Mouse (Mus musculus) liver, adult 2 months (tissue): Measurements from ENCODE around the gene Osbp2.

Experiments
- CTCF ChIP-seq: fragments of 200-500 bp; IDR thresholded peaks from 2 replicates; pipeline ENCODE4 v1.5.1; 2011; ENCODE audit warnings: low read depth, low read length, control low read depth
- POLR2A ChIP-seq: fragments of 200-500 bp; IDR thresholded peaks from 2 replicates; pipeline ENCODE4 v1.6.1; 2011; ENCODE audit warnings: low read length, control low read depth; ENCODE audit not compliant: insufficient read depth; ENCODE audit errors: extremely low read depth

GRCm38 (mm10) chr11:3683696-3684095, 180.0 kb downstream of the Osbp2 start:
- no peak for TF ChIP-seq CTCF
- TF ChIP-seq POLR2A = no peak
